Mouse (Mus musculus): Measurements from ENCODE around the gene Ccl2. TPM values are rescaled to one million over a fixed set of nuclear protein-coding genes. Genes with fewer than 3 reads are reported as not detected.

Ccl2 gene
- polyA plus RNA-seq, 1 experiment, result 110 TPM

DNA sequence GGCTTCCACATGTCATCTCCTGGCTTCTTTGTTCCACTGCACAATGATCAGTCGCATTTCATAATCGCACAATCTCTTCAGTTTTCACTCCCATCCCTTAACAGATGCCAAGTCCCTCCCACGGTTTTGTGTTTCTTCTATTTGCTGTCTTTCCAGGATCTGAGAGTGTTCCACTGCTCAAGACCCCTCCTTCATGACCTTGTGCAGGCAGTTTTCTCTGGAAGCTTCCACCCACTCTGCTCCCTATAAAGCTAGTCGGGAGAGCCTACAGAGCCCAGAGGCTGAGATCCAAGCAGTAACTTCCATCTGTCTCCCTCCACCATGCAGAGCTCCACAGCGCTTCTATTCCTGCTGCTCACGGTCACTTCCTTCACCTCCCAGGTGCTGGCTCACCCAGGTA lies 22.3 kb downstream of the Ccl2 start, which contains the start of gene Ccl11:
Ccl11 (plus strand) TSS at position 178 of the 400 bp plus-strand sequence.
- TF ChIP-seq POLR2A (IDR thresholded peaks at IDR 0.05; ENCODE audit: low read depth, low read length) (no peak), CTCF (IDR thresholded peaks at IDR 0.05; ENCODE audit: borderline replicate concordance, insufficient read depth, low read length) (no peak)
- Histone ChIP-seq H3K4me1 (ENCODE audit: control insufficient read depth, insufficient read depth, low read length) (no peaks in the 10 kb centered on the region), H3K4me3 (ENCODE audit: insufficient read depth, low read length) (no peak within 1 kb of the TSS), H3K27ac (ENCODE audit: insufficient read depth, low read length) (no peak within 1 kb of the TSS)

DNA sequence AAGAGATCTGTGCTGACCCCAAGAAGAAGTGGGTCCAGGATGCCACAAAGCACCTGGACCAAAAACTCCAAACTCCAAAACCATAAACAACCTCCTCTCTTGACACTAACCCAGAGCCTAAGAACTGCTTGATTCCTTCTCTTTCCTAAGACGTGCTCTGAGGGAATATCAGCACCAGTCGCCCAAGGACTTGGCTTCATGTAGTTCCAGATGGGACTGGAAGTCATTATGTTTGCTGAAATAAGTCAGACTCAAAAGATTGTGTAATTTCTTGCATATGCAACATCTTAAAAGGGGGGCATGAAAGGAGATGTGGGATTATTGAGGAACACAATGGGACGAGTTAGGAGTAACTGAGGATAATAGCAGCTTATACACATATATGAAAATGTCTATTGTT lies 26.9 kb downstream of the Ccl2 start:
- TF ChIP-seq POLR2A (IDR thresholded peaks at IDR 0.05; ENCODE audit: low read depth, low read length), result no peak
- TF ChIP-seq CTCF (IDR thresholded peaks at IDR 0.05; ENCODE audit: borderline replicate concordance, insufficient read depth, low read length), result no peak
- Histone ChIP-seq H3K4me1 (ENCODE audit: control insufficient read depth, insufficient read depth, low read length) (peaks cover 7% of the 10 kb centered on the region; the same call in 1 of the 2 replicates), H3K4me3 (ENCODE audit: insufficient read depth, low read length) (no peak overlapping the region), H3K27ac (ENCODE audit: insufficient read depth, low read length) (no peak overlapping the region)

DNA sequence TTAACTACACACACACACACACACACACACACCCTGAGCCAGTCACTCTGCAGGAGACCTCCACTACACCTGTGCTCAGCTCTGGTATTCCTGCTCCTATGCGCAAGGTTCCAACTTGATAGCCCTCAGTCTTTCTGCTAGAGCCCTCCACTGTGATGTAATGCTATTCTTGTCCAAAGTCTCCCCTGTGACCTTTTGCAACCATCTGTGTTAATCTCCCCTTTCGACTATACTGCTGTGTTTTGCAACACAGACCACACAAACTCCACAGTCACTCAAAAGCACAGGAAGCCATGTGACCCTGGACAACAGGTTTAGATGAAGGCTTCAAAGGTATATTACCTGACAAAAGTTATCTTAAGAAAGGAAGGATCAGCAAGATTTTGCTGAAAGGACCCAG lies 28.1 kb downstream of the Ccl2 start:
- TF ChIP-seq POLR2A (IDR thresholded peaks at IDR 0.05; ENCODE audit: low read depth, low read length) (no peak), CTCF (IDR thresholded peaks at IDR 0.05; ENCODE audit: borderline replicate concordance, insufficient read depth, low read length) (no peak)
- Histone ChIP-seq H3K4me3 (ENCODE audit: insufficient read depth, low read length) (no peak overlapping the region), H3K4me1 (ENCODE audit: control insufficient read depth, insufficient read depth, low read length) (peaks cover 10% of the 10 kb centered on the region; the same call in 1 of the 2 replicates), H3K27ac (ENCODE audit: insufficient read depth, low read length) (no peak overlapping the region)

DNA sequence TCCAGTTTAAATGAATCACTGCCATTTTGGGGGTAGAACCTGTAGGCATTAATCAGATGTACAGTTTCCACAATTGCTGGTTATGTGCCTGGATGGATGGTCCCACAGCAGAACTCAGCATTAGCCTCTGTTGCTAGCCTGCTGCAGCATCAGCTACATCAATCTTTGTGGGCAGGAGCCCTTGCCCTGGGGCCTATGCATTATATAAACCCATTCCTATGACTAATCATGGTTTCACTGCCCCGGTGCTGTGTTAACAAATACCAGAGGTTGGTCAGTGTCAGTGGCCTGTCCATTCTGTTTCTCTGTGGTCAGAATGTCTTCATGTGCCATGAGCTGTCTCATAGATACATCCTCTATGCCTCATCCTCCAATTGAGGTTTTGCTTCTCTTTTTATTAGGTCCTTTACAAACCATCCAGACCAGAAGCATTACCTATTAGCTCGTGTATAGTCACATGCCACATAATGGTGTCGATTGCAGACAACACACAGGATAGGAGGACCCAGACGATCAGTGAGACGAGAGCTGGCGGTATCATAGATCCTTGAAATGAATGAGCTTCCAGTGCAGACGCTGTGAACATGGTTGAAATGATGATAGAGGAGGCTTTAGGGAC lies 31.7 kb downstream of the Ccl2 start:
- no peak for TF ChIP-seq CTCF (IDR thresholded peaks at IDR 0.05; ENCODE audit: borderline replicate concordance, insufficient read depth, low read length)
- no peak for TF ChIP-seq POLR2A (IDR thresholded peaks at IDR 0.05; ENCODE audit: low read depth, low read length)
- Histone ChIP-seq H3K4me3 (ENCODE audit: insufficient read depth, low read length) (no peak overlapping the region), H3K27ac (ENCODE audit: insufficient read depth, low read length) (no peak overlapping the region), H3K4me1 (ENCODE audit: control insufficient read depth, insufficient read depth, low read length) (peaks cover 10% of the 10 kb centered on the region; the same call in 1 of the 2 replicates)

DNA sequence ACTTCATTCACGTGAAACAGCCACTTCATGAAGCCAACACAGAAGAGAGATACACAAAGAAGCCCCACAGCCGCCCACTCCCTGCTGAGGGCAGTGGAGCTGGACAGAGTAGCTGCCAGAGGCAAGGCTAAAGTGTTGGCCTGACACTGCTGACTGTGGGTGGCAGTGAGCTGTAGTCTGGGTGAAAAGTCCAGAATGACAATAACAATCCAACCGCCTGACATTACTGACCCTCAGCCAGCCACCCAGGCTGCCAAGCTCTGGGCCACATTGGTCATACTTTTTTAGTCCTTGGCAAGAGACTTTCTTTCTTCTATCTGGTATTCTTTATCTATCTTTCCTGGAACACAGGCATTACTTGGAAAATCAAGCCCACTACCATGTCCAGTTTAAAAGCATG lies 35.7 kb downstream of the Ccl2 start:
- Histone ChIP-seq H3K4me3 (ENCODE audit: insufficient read depth, low read length) (no peak overlapping the region), H3K27ac (ENCODE audit: insufficient read depth, low read length) (no peak overlapping the region), H3K4me1 (ENCODE audit: control insufficient read depth, insufficient read depth, low read length) (peaks cover 10% of the 10 kb centered on the region; the same call in 1 of the 2 replicates)
- TF ChIP-seq CTCF (IDR thresholded peaks at IDR 0.05; ENCODE audit: borderline replicate concordance, insufficient read depth, low read length), result no peak
- no peak for TF ChIP-seq POLR2A (IDR thresholded peaks at IDR 0.05; ENCODE audit: low read depth, low read length)

DNA sequence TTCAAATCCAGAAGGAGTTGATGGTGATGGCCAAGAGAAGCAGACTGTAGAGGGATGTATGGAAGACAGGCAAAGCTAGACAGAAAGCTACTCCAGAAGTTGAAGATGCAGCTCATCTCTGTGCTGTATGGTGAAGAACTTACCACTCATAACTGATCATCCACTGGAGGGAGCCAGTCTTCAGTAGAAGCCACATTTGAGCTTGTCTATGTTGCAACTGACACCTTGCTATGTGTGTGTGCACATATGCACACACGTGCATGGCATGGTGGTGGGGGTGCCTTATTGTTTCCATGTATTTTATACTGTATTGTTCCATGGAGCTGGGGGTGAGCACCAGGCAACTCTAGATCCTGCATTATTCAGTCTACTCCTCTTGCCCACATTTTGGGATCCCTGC lies 37.0 kb downstream of the Ccl2 start:
- Histone ChIP-seq H3K4me1 (ENCODE audit: control insufficient read depth, insufficient read depth, low read length) (peaks cover 2% of the 10 kb centered on the region; the same call in 1 of the 2 replicates), H3K27ac (ENCODE audit: insufficient read depth, low read length) (no peak overlapping the region), H3K4me3 (ENCODE audit: insufficient read depth, low read length) (no peak overlapping the region)
- TF ChIP-seq CTCF (IDR thresholded peaks at IDR 0.05; ENCODE audit: borderline replicate concordance, insufficient read depth, low read length) (no peak), POLR2A (IDR thresholded peaks at IDR 0.05; ENCODE audit: low read depth, low read length) (no peak)

DNA sequence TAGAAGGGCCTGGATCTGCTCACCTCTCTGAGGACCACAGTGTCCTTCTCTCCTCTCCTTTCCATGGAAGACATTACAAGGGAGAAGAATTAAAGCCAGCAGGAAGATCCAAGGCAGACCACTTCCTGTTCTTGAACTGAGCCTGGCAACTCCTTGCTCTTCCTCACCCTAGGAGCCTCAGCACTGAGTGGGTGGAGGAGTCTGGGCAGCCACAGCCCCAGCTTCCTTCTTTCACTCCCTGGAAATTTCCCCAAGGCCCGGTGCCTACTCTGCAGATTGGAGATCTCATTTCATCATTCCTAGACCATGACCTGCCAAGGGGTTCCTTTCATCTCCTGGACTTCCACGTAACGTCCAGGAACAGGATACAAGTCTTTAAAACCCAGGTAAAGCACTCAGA lies 37.6 kb downstream of the Ccl2 start:
- TF ChIP-seq POLR2A (IDR thresholded peaks at IDR 0.05; ENCODE audit: low read depth, low read length) (no peak), CTCF (IDR thresholded peaks at IDR 0.05; ENCODE audit: borderline replicate concordance, insufficient read depth, low read length) (no peak)
- H3K4me1 ChIP-seq (ENCODE audit: control insufficient read depth, insufficient read depth, low read length), result no peaks in the 10 kb centered on the region; the same call in 1 of the 2 replicates
- H3K27ac ChIP-seq (ENCODE audit: insufficient read depth, low read length), result no peak overlapping the region
- no peak overlapping the region for H3K4me3 ChIP-seq (ENCODE audit: insufficient read depth, low read length)

- TF ChIP-seq CTCF (IDR thresholded peaks at IDR 0.05; ENCODE audit: borderline replicate concordance, insufficient read depth, low read length), result no peak
- TF ChIP-seq POLR2A (IDR thresholded peaks at IDR 0.05; ENCODE audit: low read depth, low read length), result no peak
- H3K4me3 ChIP-seq (ENCODE audit: insufficient read depth, low read length), result no peak overlapping the region
- no peaks in the 10 kb centered on the region; the same call in 1 of the 2 replicates for H3K4me1 ChIP-seq (ENCODE audit: control insufficient read depth, insufficient read depth, low read length)
- peak overlapping the region; percentile 2; the same call in 1 of the 2 replicates for H3K27ac ChIP-seq (ENCODE audit: insufficient read depth, low read length)
Observed at GRCm38 (mm10) chr11:82073686-82074085, 38.3 kb downstream of the Ccl2 start.

GRCm38 (mm10) chr11:82077031-82077430 lies 41.7 kb downstream of the Ccl2 start:
- H3K4me3 ChIP-seq (ENCODE audit: insufficient read depth, low read length), result no peak overlapping the region
- TF ChIP-seq POLR2A (IDR thresholded peaks at IDR 0.05; ENCODE audit: low read depth, low read length), result no peak
- no peak for TF ChIP-seq CTCF (IDR thresholded peaks at IDR 0.05; ENCODE audit: borderline replicate concordance, insufficient read depth, low read length)
- H3K27ac ChIP-seq (ENCODE audit: insufficient read depth, low read length), result no peak overlapping the region
- H3K4me1 ChIP-seq (ENCODE audit: control insufficient read depth, insufficient read depth, low read length), result peaks cover 3% of the 10 kb centered on the region

DNA sequence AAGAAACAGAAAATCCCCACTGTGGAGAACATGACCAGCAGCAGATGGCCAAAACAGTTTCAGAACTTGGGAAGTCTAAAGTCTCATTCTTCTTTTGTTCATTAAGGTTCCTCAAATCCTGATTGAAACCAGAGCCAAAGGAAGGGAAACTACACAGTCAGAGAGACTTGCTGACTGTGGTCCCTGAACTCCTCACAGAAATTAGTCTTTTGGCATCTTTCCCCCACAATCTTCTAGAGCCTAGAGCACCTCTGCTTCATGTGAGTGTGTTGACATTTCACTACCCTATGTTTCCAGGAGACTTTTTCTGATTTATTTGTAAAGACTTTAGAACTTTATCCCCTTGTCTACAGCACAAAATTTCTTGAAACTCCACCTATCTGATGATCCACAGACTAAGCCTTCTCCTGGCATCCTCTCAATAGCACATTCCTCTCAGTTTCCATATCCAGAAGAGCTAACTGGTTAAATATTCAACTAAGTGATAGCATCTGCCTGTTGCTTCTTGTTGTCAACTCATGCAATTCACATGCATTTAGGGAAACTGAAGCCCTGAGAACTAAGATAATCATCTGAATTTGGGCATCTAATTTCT lies 42.9 kb downstream of the Ccl2 start:
- Histone ChIP-seq H3K4me1 (ENCODE audit: control insufficient read depth, insufficient read depth, low read length) (peaks cover 3% of the 10 kb centered on the region), H3K27ac (ENCODE audit: insufficient read depth, low read length) (peak overlapping the region; percentile 86), H3K4me3 (ENCODE audit: insufficient read depth, low read length) (no peak overlapping the region)
- no peak for TF ChIP-seq CTCF (IDR thresholded peaks at IDR 0.05; ENCODE audit: borderline replicate concordance, insufficient read depth, low read length)
- TF ChIP-seq POLR2A (IDR thresholded peaks at IDR 0.05; ENCODE audit: low read depth, low read length), result no peak
